9 mouse cellular contexts compared by ENCODE assay signal in the genomic region with DNA sequence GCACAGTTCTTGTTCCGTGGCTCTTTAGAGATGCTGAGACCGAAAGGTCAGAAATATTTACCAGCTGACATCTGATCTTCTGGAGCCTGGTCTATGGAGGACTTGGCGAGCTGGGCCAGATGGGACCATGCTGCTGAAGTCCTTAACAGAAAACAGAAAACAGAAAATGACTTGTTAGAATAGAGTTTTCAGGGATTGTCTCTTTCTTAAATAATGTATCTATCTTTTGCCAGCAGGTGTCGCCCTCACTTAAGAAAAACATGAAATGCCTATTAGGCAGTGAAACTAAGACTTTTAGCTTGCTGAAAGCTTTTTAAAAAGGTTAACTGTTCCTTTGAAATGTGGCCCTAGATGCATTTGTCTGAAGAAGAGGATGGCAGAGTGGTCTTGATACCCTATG. TPM values are rescaled to one million over a fixed set of nuclear protein-coding genes. Genes with fewer than 3 reads are reported as not detected.
DNase-seq lines count a peak whose midpoint lies in the region; ATAC-seq and TF ChIP-seq lines count a peak whose summit lies in the region.
"Had no signal": no experiment of that assay in that cellular context is flagged by ENCODE, and none has a peak within 500 bp of the region (broad histone marks: within the 10 kb centered on the region; RNA-seq: fewer than 3 reads in every experiment).

No protein-coding gene starts in this region.

- intact Hi-C loops in gastrocnemius, adult 2 months (cut with DNase I), result loop anchor here (2.0 kb wide), 1 partner anchor 115 kb away; the partner anchor contains the start of gene Afmid

- peak; percentile 73 for TF ChIP-seq CTCF in gastrocnemius, adult 2 months (IDR thresholded peaks at IDR 0.05)

- peak overlapping the region; percentile 79 for H3K27ac ChIP-seq in gastrocnemius, adult 2 months
- H3K27ac ChIP-seq in hindbrain, embryonic 14.5 days, result no peak overlapping the region
- H3K27ac ChIP-seq in midbrain, embryonic 15.5 days, result 0 out of 2 replicates have a peak overlapping the region, but pooled peaks have one; percentile 0
- H3K27ac ChIP-seq: liver, embryonic 15.5 days had no signal

- no peaks in the 10 kb centered on the region for H3K9me3 ChIP-seq in hindbrain, embryonic 14.5 days (ENCODE audit: control insufficient read depth, low read length)
- no peaks in the 10 kb centered on the region for H3K9me3 ChIP-seq in midbrain, embryonic 15.5 days
- H3K9me3 ChIP-seq: liver, embryonic 15.5 days had no signal

- H3K4me3 ChIP-seq in gastrocnemius, adult 2 months, result no peak overlapping the region; the same call in 1 of the 2 replicates
- H3K4me3 ChIP-seq in hindbrain, embryonic 14.5 days (replicated peaks; ENCODE audit: low read length), result no peak overlapping the region
- no peak overlapping the region for H3K4me3 ChIP-seq in midbrain, embryonic 15.5 days
- H3K4me3 ChIP-seq: liver, embryonic 15.5 days had no signal

- ATAC-seq in hindbrain, embryonic 14.5 days (ENCODE audit: low FRiP score), result no peak
- ATAC-seq in midbrain, embryonic 15.5 days (replicated peaks), result no peak

- H3K27me3 ChIP-seq in hindbrain, embryonic 14.5 days (ENCODE audit: control insufficient read depth, insufficient read depth, low read length), result no peaks in the 10 kb centered on the region
- no peaks in the 10 kb centered on the region for H3K27me3 ChIP-seq in midbrain, embryonic 15.5 days (replicated peaks)
- H3K27me3 ChIP-seq: liver, embryonic 15.5 days had no signal

- WGBS in hindbrain, embryonic 14.5 days, result 62% methylated on average over 4 of the region's 4 CpGs
- 53% methylated on average over 4 of the region's 4 CpGs for WGBS in midbrain, embryonic 15.5 days

- H3K4me1 ChIP-seq in hindbrain, embryonic 14.5 days (replicated peaks; ENCODE audit: control insufficient read depth, insufficient read depth, low read length), result no peaks in the 10 kb centered on the region
- H3K4me1 ChIP-seq in midbrain, embryonic 15.5 days, result no peaks in the 10 kb centered on the region; the same call in 1 of the 2 replicates
- H3K4me1 ChIP-seq: liver, embryonic 15.5 days had no signal

- peaks cover 12% of the 10 kb centered on the region for H3K36me3 ChIP-seq in hindbrain, embryonic 14.5 days (replicated peaks; ENCODE audit: control insufficient read depth, insufficient read depth)
- peaks cover 6% of the 10 kb centered on the region; the same call in 1 of the 2 replicates for H3K36me3 ChIP-seq in midbrain, embryonic 15.5 days (replicated peaks)

- peak; percentile 61 for DNase-seq in gastrocnemius, adult 2 months
- no peak for DNase-seq in gastrocnemius, adult 8-10 months (ENCODE audit: low spot score in 2 of 2)
- peak; percentile 39 for DNase-seq in right cerebral cortex, adult 18-20 months
- DNase-seq in right cerebral cortex, postnatal 36 days (ENCODE audit: low spot score in 2 of 2), result no peak
- peak; percentile 69 for DNase-seq in cerebellum, adult 9-10 months
- peak; percentile 79 for DNase-seq in hindbrain, embryonic 14.5 days (ENCODE audit: low spot score)
- DNase-seq in frontal cortex, postnatal 14 days (ENCODE audit: low spot score in 2 of 2), result no peak

- H3K9ac ChIP-seq in hindbrain, embryonic 14.5 days, result no peak overlapping the region
- no peak overlapping the region for H3K9ac ChIP-seq in midbrain, embryonic 15.5 days
- H3K9ac ChIP-seq: liver, embryonic 15.5 days had no signal

- H3K4me2 ChIP-seq in hindbrain, embryonic 14.5 days (replicated peaks), result no peak overlapping the region
- no peak overlapping the region for H3K4me2 ChIP-seq in midbrain, embryonic 15.5 days
- H3K4me2 ChIP-seq: liver, embryonic 15.5 days had no signal

RNA-seq across cellular contexts. Expression of gene Tnrc6c, which starts 55.2 kb away (rescaled TPM):
- total RNA-seq in gastrocnemius, adult 2 months (2021), result 10 to 100 TPM; 18.5 to 24.8 TPM
- total RNA-seq in gastrocnemius, adult 8-10 months (2022), result 10 to 100 TPM; 17.0 to 20.8 (median 18.6) TPM
- 23.4 and 25.1 TPM in 2 replicates for polyA plus RNA-seq in hindbrain, embryonic 14.5 days (2014; fragmentation: Nextera tagmentation; extraction: Ambion mirVana)
- polyA plus RNA-seq in midbrain, embryonic 15.5 days (2015; fragmentation: Nextera tagmentation; extraction: Ambion mirVana), result 32.5 and 35.4 TPM in 2 replicates

Comparison
In these comparisons a context has a peak if more than half of its experiments do, and no peak if none do; other contexts are left out.
1. DNase-seq: peak in gastrocnemius, adult 2 months (single experiment), right cerebral cortex, adult 18-20 months (single experiment), cerebellum, adult 9-10 months (single experiment) and hindbrain, embryonic 14.5 days (single experiment); none in gastrocnemius, adult 8-10 months (0 of 2), right cerebral cortex, postnatal 36 days (0 of 2) and frontal cortex, postnatal 14 days (0 of 2).